ENCODE assay signal across 18 mouse cellular contexts in the genomic region with DNA sequence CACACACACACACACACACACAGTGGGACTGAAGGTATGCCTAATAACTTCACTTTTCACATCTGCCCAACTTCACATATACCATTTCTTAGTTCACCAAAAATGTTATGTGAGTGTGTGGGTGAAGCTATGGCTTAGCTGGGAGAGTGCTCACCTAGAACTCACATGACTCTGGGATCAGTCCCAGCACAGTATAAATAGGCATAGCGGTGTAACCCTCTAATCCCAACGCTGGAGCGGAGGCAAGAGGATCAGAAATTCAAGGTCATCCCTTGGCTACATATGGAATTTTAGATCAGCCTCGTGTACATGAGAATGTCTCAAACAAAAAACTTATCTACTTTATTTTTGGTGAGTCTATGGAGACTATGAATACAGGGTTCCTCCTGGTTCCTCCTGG.
DNase-seq lines count a peak whose midpoint lies in the region; ATAC-seq and TF ChIP-seq lines count a peak whose summit lies in the region.
"Had no signal": no experiment of that assay in that cellular context is flagged by ENCODE, and none has a peak within 500 bp of the region (broad histone marks: within the 10 kb centered on the region; RNA-seq: fewer than 3 reads in every experiment).

No protein-coding gene starts in this region.

- no peak overlapping the region for H3K4me2 ChIP-seq in heart, postnatal 0 days (ENCODE audit: low read depth, low read length)
- H3K4me2 ChIP-seq in midbrain, postnatal 0 days (ENCODE audit: low read depth, low read length, poor library complexity, severe bottlenecking): no peak overlapping the region
- H3K4me2 ChIP-seq: embryonic facial prominence, embryonic 12.5 days; forebrain, embryonic 13.5 days; hindbrain, embryonic 12.5 days; midbrain, embryonic 13.5 days; neural tube, embryonic 15.5 days had no signal

- no peak for TF ChIP-seq EP300 in heart, postnatal 0 days (IDR thresholded peaks at IDR 0.05; ENCODE audit: low read depth)

- H3K27ac ChIP-seq in heart, embryonic 10.5 days: peak overlapping the region; percentile 79; the same call in 1 of the 2 replicates
- peak overlapping the region; percentile 97 for H3K27ac ChIP-seq in heart, postnatal 0 days (ENCODE audit: low read depth)
- H3K27ac ChIP-seq in midbrain, postnatal 0 days (ENCODE audit: low read depth, low read length): no peak overlapping the region
- H3K27ac ChIP-seq: forebrain, embryonic 13.5 days; hindbrain, embryonic 12.5 days; limb, embryonic 10.5 days; liver, embryonic 13.5 days had no signal

- no peak for TF ChIP-seq CTCF in heart, postnatal 0 days (IDR thresholded peaks at IDR 0.05; ENCODE audit: low read depth)
- TF ChIP-seq CTCF in midbrain, postnatal 0 days (IDR thresholded peaks at IDR 0.05): no peak

- DNase-seq in heart, embryonic 10.5 days (ENCODE audit: low spot score): no peak
- DNase-seq in heart, postnatal 4 days: no peak
- DNase-seq in retina, adult 2 months (ENCODE audit: low read depth, low spot score): peak; percentile 57
- DNase-seq in retina, embryonic 14.5 days (ENCODE audit: low spot score): no peak
- peak; percentile 50 for DNase-seq in heart, postnatal 0 days (ENCODE audit: low spot score)
- DNase-seq in adrenal gland, adult 18-20 months (ENCODE audit: low spot score in 2 of 2): no peak
- no peak for DNase-seq in midbrain, postnatal 0 days (ENCODE audit: low spot score)
- DNase-seq: kidney, postnatal 10 days; liver, embryonic 13.5 days; right cerebral cortex, postnatal 4 days; thymus, postnatal 14 days had no signal

- peaks cover 40% of the 10 kb centered on the region for H3K4me1 ChIP-seq in heart, embryonic 10.5 days
- H3K4me1 ChIP-seq in heart, postnatal 0 days (ENCODE audit: control insufficient read depth, insufficient read depth): peaks cover 39% of the 10 kb centered on the region
- H3K4me1 ChIP-seq in midbrain, postnatal 0 days (ENCODE audit: insufficient read depth, low read length): peaks cover 10% of the 10 kb centered on the region
- H3K4me1 ChIP-seq: embryonic facial prominence, embryonic 12.5 days; limb, embryonic 10.5 days had no signal

- no peak overlapping the region for H3K4me3 ChIP-seq in heart, embryonic 10.5 days
- no peak overlapping the region for H3K4me3 ChIP-seq in heart, postnatal 0 days (ENCODE audit: low read depth, low read length)
- H3K4me3 ChIP-seq in midbrain, postnatal 0 days (ENCODE audit: low read depth, low read length): no peak overlapping the region
- H3K4me3 ChIP-seq: embryonic facial prominence, embryonic 12.5 days; erythroblast, embryonic 14.5 days; forebrain, embryonic 13.5 days; hindbrain, embryonic 12.5 days; limb, embryonic 10.5 days; liver, embryonic 13.5 days; midbrain, embryonic 13.5 days; neural tube, embryonic 15.5 days had no signal

- H3K9ac ChIP-seq in heart, postnatal 0 days (replicated peaks; ENCODE audit: low read depth, low read length): no peak overlapping the region
- no peak overlapping the region for H3K9ac ChIP-seq in midbrain, postnatal 0 days (replicated peaks; ENCODE audit: low read length, poor library complexity, severe bottlenecking)
- H3K9ac ChIP-seq: embryonic facial prominence, embryonic 12.5 days; forebrain, embryonic 13.5 days; hindbrain, embryonic 12.5 days; liver, embryonic 13.5 days; neural tube, embryonic 15.5 days had no signal

- peak; percentile 38; the same call in 1 of the 2 replicates for ATAC-seq in heart, postnatal 0 days (ENCODE audit: insufficient read depth, low read depth)
- no peak for ATAC-seq in midbrain, postnatal 0 days (ENCODE audit: low FRiP score)
- ATAC-seq: forebrain, embryonic 13.5 days; midbrain, embryonic 13.5 days had no signal

- no peaks in the 10 kb centered on the region for H3K9me3 ChIP-seq in heart, embryonic 10.5 days
- H3K9me3 ChIP-seq in heart, postnatal 0 days (replicated peaks; ENCODE audit: control insufficient read depth, low read length): no peaks in the 10 kb centered on the region
- H3K9me3 ChIP-seq in midbrain, postnatal 0 days (ENCODE audit: low read length): no peaks in the 10 kb centered on the region
- H3K9me3 ChIP-seq: embryonic facial prominence, embryonic 12.5 days; forebrain, embryonic 13.5 days; hindbrain, embryonic 12.5 days; limb, embryonic 10.5 days; liver, embryonic 13.5 days; midbrain, embryonic 13.5 days; neural tube, embryonic 15.5 days had no signal

- 73% methylated on average over 4 of the region's 4 CpGs for WGBS in heart, embryonic 10.5 days
- WGBS in heart, postnatal 0 days: 41% methylated on average over 4 of the region's 4 CpGs
- 75% methylated on average over 4 of the region's 4 CpGs for WGBS in midbrain, postnatal 0 days

- no peaks in the 10 kb centered on the region for H3K36me3 ChIP-seq in heart, embryonic 10.5 days
- H3K36me3 ChIP-seq in heart, postnatal 0 days (replicated peaks; ENCODE audit: control insufficient read depth, insufficient read depth, low read length): no peaks in the 10 kb centered on the region
- H3K36me3 ChIP-seq in midbrain, postnatal 0 days (ENCODE audit: insufficient read depth, low read length): no peaks in the 10 kb centered on the region
- H3K36me3 ChIP-seq: embryonic facial prominence, embryonic 12.5 days; hindbrain, embryonic 12.5 days; limb, embryonic 10.5 days; liver, embryonic 13.5 days; midbrain, embryonic 13.5 days; neural tube, embryonic 15.5 days had no signal

- H3K27me3 ChIP-seq in heart, embryonic 10.5 days (ENCODE audit: insufficient read depth, poor library complexity, severe bottlenecking): no peaks in the 10 kb centered on the region
- no peaks in the 10 kb centered on the region for H3K27me3 ChIP-seq in heart, postnatal 0 days (ENCODE audit: control insufficient read depth, insufficient read depth, low read length)
- H3K27me3 ChIP-seq in midbrain, postnatal 0 days (ENCODE audit: insufficient read depth, low read length): no peaks in the 10 kb centered on the region
- H3K27me3 ChIP-seq: embryonic facial prominence, embryonic 12.5 days; forebrain, embryonic 13.5 days; hindbrain, embryonic 12.5 days; liver, embryonic 13.5 days; midbrain, embryonic 13.5 days; neural tube, embryonic 15.5 days had no signal

Comparison
In these comparisons a context has a peak if more than half of its experiments do, and no peak if none do; other contexts are left out.
1. DNase-seq: peak in retina, adult 2 months (single experiment) and heart, postnatal 0 days (single experiment); none in heart, embryonic 10.5 days (single experiment), heart, postnatal 4 days (single experiment), retina, embryonic 14.5 days (single experiment), adrenal gland, adult 18-20 months (0 of 2) and midbrain, postnatal 0 days (single experiment).